Mouse (Mus musculus) ES-Bruce4 (cell line): ENCODE measurements around the gene Tia1. TPM values are rescaled to one million over a fixed set of nuclear protein-coding genes. Genes with fewer than 3 reads are reported as not detected.

Experiments
- H3K27ac ChIP-seq: 2 replicates; pipeline ENCODE4 v1.5.1; 2012; ENCODE audit warnings: low read length, inconsistent platforms; ENCODE audit not compliant: insufficient read depth
- H3K27me3 ChIP-seq: 2 replicates; pipeline ENCODE4 v1.6.1; 2012; ENCODE audit warnings: mild to moderate bottlenecking, low read length, inconsistent platforms; ENCODE audit not compliant: control insufficient read depth, poor library complexity, insufficient read depth, severe bottlenecking
- H3K36me3 ChIP-seq: 2 replicates; pipeline ENCODE4 v1.6.1; 2012; ENCODE audit warnings: inconsistent platforms, mild to moderate bottlenecking, low read length, moderate library complexity; ENCODE audit not compliant: control insufficient read depth, poor library complexity, insufficient read depth, severe bottlenecking
- H3K4me1 ChIP-seq: one replicate; pipeline ENCODE4 v1.8.1; 2011; ENCODE audit warnings: low read length; ENCODE audit not compliant: control insufficient read depth, insufficient read depth
- H3K4me3 ChIP-seq: 2 replicates; pipeline ENCODE4 v1.5.1; 2011; ENCODE audit warnings: low read depth, mild to moderate bottlenecking, low read length
- H3K9ac ChIP-seq: 2 replicates; pipeline ENCODE4 v1.6.1; 2012; ENCODE audit warnings: low read depth, mild to moderate bottlenecking, inconsistent platforms; ENCODE audit not compliant: poor library complexity, severe bottlenecking
- H3K9me3 ChIP-seq: replicated peaks from 2 replicates; pipeline ENCODE4 v1.6.1; 2012; ENCODE audit warnings: mild to moderate bottlenecking, low read length, inconsistent platforms; ENCODE audit not compliant: control insufficient read depth, poor library complexity, insufficient read depth, severe bottlenecking
- CTCF ChIP-seq: IDR thresholded peaks from one replicate; pipeline ENCODE4 v1.8.1; 2011; ENCODE audit warnings: low read depth, low read length
- EP300 ChIP-seq: IDR thresholded peaks from 2 replicates; pipeline ENCODE4 v1.6.1; 2011; ENCODE audit warnings: low read depth, low read length; ENCODE audit not compliant: insufficient read depth
- POLR2A ChIP-seq: IDR thresholded peaks from one replicate; pipeline ENCODE4 v1.8.1; 2011; ENCODE audit warnings: low read length; ENCODE audit not compliant: insufficient read depth
- polyA plus RNA-seq: library from polyadenylated mRNA; stranded (reverse); fragments of >200 nt; gene quantifications from 2 replicates; pipeline ENCODE4 v1.2.4, GENCODE M21; 2011; ENCODE audit warnings: low read depth; ENCODE audit not compliant: missing spikeins, insufficient read depth, insufficient read length

Tia1 gene
- polyA plus RNA-seq, 1 experiment, result 79.7 TPM

DNA sequence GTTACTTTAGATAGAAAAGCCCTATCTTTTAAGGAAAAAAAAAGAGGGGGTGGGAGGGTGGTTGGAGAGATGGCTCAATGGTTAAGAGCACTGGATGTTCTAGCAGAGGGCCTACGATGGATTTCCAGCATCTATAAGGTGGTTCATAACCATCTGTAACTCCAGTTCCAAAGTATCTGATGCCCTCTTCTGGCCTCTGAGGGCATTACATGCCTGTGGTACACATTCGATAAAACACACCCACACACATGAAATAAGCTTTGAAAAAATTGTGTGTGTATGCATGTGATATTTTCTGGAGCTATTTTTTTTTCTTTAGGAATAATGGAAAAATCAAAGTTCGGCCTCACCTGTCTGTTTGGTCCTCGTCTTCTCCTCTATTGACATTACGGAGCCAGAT lies 12.7 kb upstream of the Tia1 start:
- peaks cover 34% of the 10 kb centered on the region for H3K36me3 ChIP-seq
- no peak for TF ChIP-seq CTCF
- no peak for TF ChIP-seq EP300

GRCm38 (mm10) chr6:86393187-86393586 lies 10.8 kb upstream of the Tia1 start:
- no peak for TF ChIP-seq CTCF
- no peak for TF ChIP-seq POLR2A
- no peak for TF ChIP-seq EP300
- Histone ChIP-seq H3K27me3 (no peaks in the 10 kb centered on the region), H3K36me3 (peaks cover 30% of the 10 kb centered on the region), H3K4me1 (no peaks in the 10 kb centered on the region), H3K4me3 (no peak overlapping the region), H3K9ac (no peak overlapping the region), H3K27ac (no peak overlapping the region), H3K9me3 (no peaks in the 10 kb centered on the region)

More for the DNA sequence above, 12.7 kb upstream of the Tia1 start:
- Histone ChIP-seq H3K4me3 (no peak overlapping the region), H3K9me3 (no peaks in the 10 kb centered on the region), H3K27me3 (no peaks in the 10 kb centered on the region), H3K4me1 (no peaks in the 10 kb centered on the region), H3K27ac (no peak overlapping the region), H3K9ac (no peak overlapping the region)

DNA sequence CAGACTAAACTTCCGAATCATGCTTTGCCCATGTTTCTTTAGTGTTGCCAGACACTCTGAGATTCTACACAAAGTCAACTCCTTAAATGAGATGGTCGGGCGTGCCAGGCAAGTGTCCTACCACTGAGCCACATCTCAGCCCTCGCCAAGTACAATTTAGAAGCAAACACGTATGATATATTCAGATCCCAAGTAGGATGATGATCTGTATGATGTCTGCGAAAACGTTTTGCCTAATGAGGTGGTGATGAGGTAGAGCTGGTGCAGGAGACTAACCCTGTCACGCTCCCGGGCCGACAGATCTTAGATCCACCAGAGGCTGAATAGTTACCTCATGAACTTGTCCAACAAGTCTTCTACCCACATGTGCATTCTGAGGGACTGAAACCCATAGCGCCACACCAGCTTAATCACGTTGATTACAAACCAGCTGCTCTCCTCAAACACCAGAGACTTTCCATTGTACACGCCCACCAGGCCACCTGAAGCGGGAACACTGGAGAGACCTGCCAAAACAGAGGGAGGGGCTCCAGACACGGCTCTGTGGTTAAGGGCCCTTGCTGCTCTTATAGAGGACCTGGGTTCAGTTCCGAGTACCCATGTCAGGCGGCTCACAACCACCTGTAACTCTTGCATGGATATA lies 9.8 kb upstream of the Tia1 start:
- no peaks in the 10 kb centered on the region for H3K9me3 ChIP-seq
- TF ChIP-seq EP300, result no peak
- no peak for TF ChIP-seq CTCF
- no peak for TF ChIP-seq POLR2A
- H3K27me3 ChIP-seq, result no peaks in the 10 kb centered on the region
- no peak overlapping the region for H3K4me3 ChIP-seq
- peaks cover 22% of the 10 kb centered on the region for H3K36me3 ChIP-seq
- no peak overlapping the region for H3K27ac ChIP-seq
- H3K4me1 ChIP-seq, result no peaks in the 10 kb centered on the region
- no peak overlapping the region for H3K9ac ChIP-seq

GRCm38 (mm10) chr6:86395021-86395420 lies 9.0 kb upstream of the Tia1 start:
- TF ChIP-seq CTCF (no peak), POLR2A (no peak)
- H3K27ac ChIP-seq, result no peak overlapping the region
- no peak overlapping the region for H3K4me3 ChIP-seq
- H3K4me1 ChIP-seq, result no peaks in the 10 kb centered on the region
- H3K36me3 ChIP-seq, result peaks cover 22% of the 10 kb centered on the region
- no peak overlapping the region for H3K9ac ChIP-seq
- H3K27me3 ChIP-seq, result no peaks in the 10 kb centered on the region
- H3K9me3 ChIP-seq, result no peaks in the 10 kb centered on the region

DNA sequence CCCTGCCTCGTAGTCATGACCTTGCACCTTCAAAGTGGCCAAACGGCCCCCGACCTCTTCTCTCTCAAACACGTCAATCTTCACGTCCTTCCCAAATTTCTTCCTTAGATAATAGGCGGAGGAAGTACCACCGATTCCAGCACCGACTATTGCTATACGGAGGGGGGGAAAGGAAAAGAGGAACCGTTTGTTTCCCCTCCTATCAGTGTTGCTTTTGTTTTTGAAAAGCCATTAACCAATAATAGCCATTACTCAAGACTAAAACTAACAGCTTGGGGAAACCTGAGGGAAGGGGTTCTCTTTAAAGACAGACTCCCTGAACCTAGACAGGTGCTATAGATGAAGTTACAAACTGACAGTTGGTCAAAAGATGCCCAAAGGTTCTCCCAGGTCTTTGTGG lies 8.1 kb upstream of the Tia1 start:
- Histone ChIP-seq H3K9ac (peak overlapping the region; percentile 68), H3K9me3 (no peaks in the 10 kb centered on the region), H3K4me3 (peak overlapping the region; percentile 88), H3K27ac (no peak overlapping the region), H3K36me3 (peaks cover 16% of the 10 kb centered on the region; the same call in 1 of the 2 replicates), H3K4me1 (no peaks in the 10 kb centered on the region), H3K27me3 (no peaks in the 10 kb centered on the region)
- TF ChIP-seq EP300, result no peak
- TF ChIP-seq POLR2A, result no peak
- no peak for TF ChIP-seq CTCF

- H3K9ac ChIP-seq, result peak within 1 kb of the TSS; percentile 68
- TF ChIP-seq EP300 (no peak), POLR2A (peak; percentile 94), CTCF (no peak)
- H3K9me3 ChIP-seq, result no peaks in the 10 kb centered on the region
- peaks cover 2% of the 10 kb centered on the region for H3K4me1 ChIP-seq
- peaks cover 10% of the 10 kb centered on the region; the same call in 1 of the 2 replicates for H3K36me3 ChIP-seq
- H3K27ac ChIP-seq, result peak within 1 kb of the TSS; percentile 15; the same call in 1 of the 2 replicates
- H3K4me3 ChIP-seq, result peak within 1 kb of the TSS; percentile 88
- no peaks in the 10 kb centered on the region for H3K27me3 ChIP-seq
Measured at GRCm38 (mm10) chr6:86396581-86397256, 7.3 kb upstream of the Tia1 start, which contains the start of gene Pcyox1. Pcyox1 (minus strand) TSS chr6:86397154.
